Mouse (Mus musculus) neural tube, embryonic 11.5 days (tissue): ENCODE data around the gene Camta2. TPM values are rescaled to one million over a fixed set of nuclear protein-coding genes. Genes with fewer than 3 reads are reported as not detected.

Experiments used
- microRNA-seq: library from miRNA; unstranded; fragments of <30 nt; microRNA quantifications from one replicate; pipeline ENCODE4, GENCODE M21; 2016
- polyA plus RNA-seq: library from polyadenylated mRNA; unstranded; fragments of >200 nt; fragmentation: Nextera tagmentation; extraction: Ambion mirVana; gene quantifications from 2 replicates; pipeline ENCODE4 v1.2.1, GENCODE M21; 2014

The Camta2 gene
- polyA plus RNA-seq, 1 experiment from 2014 or later: 10.7 TPM

Small RNAs within 50 kb of the gene (microRNA-seq; reads per million reads assigned to microRNA genes)
- gene Mir6925: not detected

Other genes with a start within 250 kb of the Camta2 start
- gene Med11, start 236.2 kb downstream of the Camta2 start, polyA plus RNA-seq: 39.1 and 41.6 TPM in 2 replicates
- gene Zmynd15, start 228.7 kb downstream of the Camta2 start, polyA plus RNA-seq: 0.19 TPM in 1 of 2 replicates, not detected in the other
- 0.84 and 0.93 TPM in 2 replicates for gene Cxcl16, start 228.1 kb downstream of the Camta2 start, polyA plus RNA-seq
- not detected in 2 replicates for gene Tm4sf5, start 182.9 kb downstream of the Camta2 start, polyA plus RNA-seq
- 0.39 TPM in 1 of 2 replicates, not detected in the other for gene Vmo1, start 173.5 kb downstream of the Camta2 start, polyA plus RNA-seq
- gene Gltpd2, start 168.9 kb downstream of the Camta2 start, polyA plus RNA-seq: 0.20 TPM in 1 of 2 replicates, not detected in the other
- 898 and 923 TPM in 2 replicates for gene Psmb6, start 162.7 kb downstream of the Camta2 start, polyA plus RNA-seq
- gene Gm40193, start 155.2 kb downstream of the Camta2 start, polyA plus RNA-seq: not detected in 2 replicates
- 2.9 and 4.0 TPM in 2 replicates for gene Pld2, start 148.0 kb downstream of the Camta2 start, polyA plus RNA-seq
- gene Mink1, start 125.2 kb downstream of the Camta2 start, polyA plus RNA-seq: 15.0 and 16.0 TPM in 2 replicates
- not detected in 2 replicates for gene 4930544D05Rik, start 72.3 kb downstream of the Camta2 start, polyA plus RNA-seq
- 0.41 TPM in 1 of 2 replicates, not detected in the other for gene Chrne, start 68.9 kb downstream of the Camta2 start, polyA plus RNA-seq
- gene Gp1ba, start 49.0 kb downstream of the Camta2 start, polyA plus RNA-seq: 1.3 and 1.6 TPM in 2 replicates
- 86.4 and 92.9 TPM in 2 replicates for gene Rnf167, start 40.9 kb downstream of the Camta2 start, polyA plus RNA-seq
- 142 and 146 TPM in 2 replicates for gene Slc25a11, start 40.6 kb downstream of the Camta2 start, polyA plus RNA-seq
- gene Pfn1, start 33.5 kb downstream of the Camta2 start, polyA plus RNA-seq: 1,399 and 1,464 TPM in 2 replicates
- gene Eno3, start 30.9 kb downstream of the Camta2 start, polyA plus RNA-seq: 39.3 and 48.9 TPM in 2 replicates
- gene Spag7, start 18.7 kb downstream of the Camta2 start, polyA plus RNA-seq: 146 and 152 TPM in 2 replicates
- 0.86 and 1.3 TPM in 2 replicates for gene Inca1, start 12.1 kb upstream of the Camta2 start, polyA plus RNA-seq
- 5.4 and 6.5 TPM in 2 replicates for gene Kif1c, start 12.4 kb upstream of the Camta2 start, polyA plus RNA-seq
- 9.9 and 10.6 TPM in 2 replicates for gene Zfp3, start 76.1 kb upstream of the Camta2 start, polyA plus RNA-seq
- 0.29 TPM in 1 of 2 replicates, not detected in the other for gene Scimp, start 124.5 kb upstream of the Camta2 start, polyA plus RNA-seq
- gene Rabep1, start 156.7 kb upstream of the Camta2 start, polyA plus RNA-seq: 39.3 and 40.7 TPM in 2 replicates